Mouse (Mus musculus): ENCODE measurements around the gene Prkar2a.

DNA sequence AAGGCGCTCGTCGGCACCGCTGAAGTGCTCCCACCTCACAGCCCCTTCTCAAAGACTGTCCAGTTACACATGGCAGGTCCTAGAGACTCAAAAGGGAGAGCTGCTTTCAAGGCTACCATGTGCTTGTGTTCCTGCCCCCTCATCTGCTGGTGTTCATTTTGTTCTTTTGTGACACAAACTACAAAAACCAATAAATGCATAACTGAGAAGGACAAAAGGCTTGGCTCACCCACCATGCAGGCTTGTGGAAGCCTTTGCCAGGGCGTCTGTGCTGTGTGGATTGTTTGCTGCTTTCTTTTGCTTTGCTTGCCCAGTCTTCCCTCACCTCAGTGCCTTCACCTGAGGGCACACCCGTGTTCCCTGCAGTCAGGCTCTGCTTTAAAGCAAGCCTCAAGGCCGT, 108.4 kb downstream of the Prkar2a start:
- no peak for TF ChIP-seq CTCF (IDR thresholded peaks at IDR 0.05)
- no peak for TF ChIP-seq EP300 (IDR thresholded peaks at IDR 0.05)

All from lung, postnatal 0 days (tissue).